Mouse (Mus musculus) kidney, adult 2 months (tissue): ENCODE data around the gene Fthl17c.

Experiments used
- CTCF ChIP-seq: fragments of 200-500 bp; conservative IDR thresholded peaks from 2 replicates; pipeline ENCODE4 v1.5.1; 2011; ENCODE audit warnings: low read depth, mild to moderate bottlenecking, control low read depth, low read length, moderate library complexity, mixed read lengths; ENCODE audit not compliant: insufficient read depth, insufficient read length
- POLR2A ChIP-seq: fragments of 200-500 bp; IDR thresholded peaks from one replicate; pipeline ENCODE4 v1.6.1; 2011; ENCODE audit warnings: low read depth, low read length, control low read depth

GRCm38 (mm10) chrX:8927308-8927707 is 49.1 kb downstream of the Fthl17c start:
- TF ChIP-seq CTCF (no peak), POLR2A (no peak)
